Mouse (Mus musculus) megakaryocyte-erythroid progenitor cell, adult 5-6 weeks (primary cell): ENCODE results near the gene Abcc12. TPM values are rescaled to one million over a fixed set of nuclear protein-coding genes. Genes with fewer than 3 reads are reported as not detected.
A peak's percentile ranks its signal among the peaks of the same experiment; 100 is the strongest.

Experiments used
- ATAC-seq: replicated peaks from 2 replicates; pipeline ENCODE4 v1.8.0; 2016; ENCODE audit warnings: mild to moderate bottlenecking, inconsistent platforms; ENCODE audit not compliant: severe bottlenecking, poor library complexity, low FRiP score, low TSS enrichment
- total RNA-seq, 2 experiments: library from RNA; stranded (forward) in 1 of 2; stranded (reverse) in 1 of 2; fragments of 200-1000, 215-1000 nt in 1 of 2; fragments of >200 nt in 1 of 2; fragmentation: Nextera tagmentation in 1 of 2; gene quantifications; 2 replicates each; pipeline ENCODE4 v1.2.3; 2014 to 2017

Gene Abcc12
- total RNA-seq (2014; fragmentation: Nextera tagmentation) (not detected in 2 replicates), total RNA-seq (2017) (not detected in 2 replicates)

DNA sequence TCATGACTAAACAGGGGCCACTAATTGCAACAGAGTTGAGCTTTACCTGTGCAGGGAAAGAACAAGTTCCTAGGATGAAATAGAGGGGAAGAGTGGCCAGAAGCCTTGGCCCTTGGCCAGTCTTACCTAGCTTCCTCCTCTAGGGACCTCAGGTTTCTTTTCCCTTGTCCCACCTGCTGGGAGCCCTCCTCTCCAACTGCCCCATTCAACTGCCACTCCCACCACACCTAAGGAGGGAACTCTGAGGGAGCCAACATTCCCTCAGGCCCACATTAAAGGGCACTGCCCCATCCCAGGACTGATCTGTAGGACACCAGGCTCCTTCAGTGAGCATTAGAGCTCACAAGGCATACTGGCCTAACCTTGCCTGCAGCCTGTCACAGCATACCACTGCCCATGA lies at the start of gene Abcc12:
TSS of gene Abcc12 (minus strand) at position 229 of the 400 bp plus-strand sequence.
- no peak for ATAC-seq

DNA sequence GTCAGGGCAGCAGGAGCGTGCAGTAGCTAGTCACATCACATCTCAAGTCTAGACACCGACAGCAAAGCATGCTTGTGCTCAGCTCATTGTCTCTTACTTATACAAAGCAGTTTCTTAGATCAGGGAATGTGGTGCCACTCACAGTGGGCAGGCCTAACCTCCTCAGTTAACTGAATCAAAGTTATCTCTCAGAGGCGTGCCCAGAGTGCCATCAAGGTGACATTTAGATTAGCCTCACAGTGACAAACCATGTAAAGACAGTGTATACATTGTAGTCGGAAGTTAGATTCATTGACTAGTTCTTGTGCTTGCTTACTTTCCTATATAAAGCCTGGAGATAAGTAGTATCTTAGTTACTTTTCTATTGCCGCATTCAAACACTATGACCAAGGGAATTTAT lies 49.7 kb upstream of the Abcc12 start:
- peak; percentile 93 for ATAC-seq

DNA sequence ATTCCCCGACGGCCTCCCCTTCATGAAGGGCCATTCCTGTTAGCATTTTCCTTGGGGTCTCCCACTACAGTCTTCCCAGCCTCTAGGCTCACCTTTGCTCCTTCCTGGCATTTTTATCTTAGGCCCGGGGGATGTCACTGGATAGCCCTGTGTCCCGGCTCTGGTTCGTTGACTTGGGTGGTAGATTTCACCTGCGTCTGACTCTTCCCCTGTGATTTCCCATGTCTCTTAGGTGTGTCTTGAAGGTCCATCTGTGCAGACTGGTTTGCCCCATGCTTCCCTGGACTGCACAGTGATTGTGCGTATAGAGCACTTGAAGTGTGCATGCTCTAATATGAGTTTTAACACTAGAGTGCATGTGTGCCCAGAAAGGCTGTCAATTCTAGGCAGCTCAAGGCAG lies 44.4 kb upstream of the Abcc12 start:
- ATAC-seq: no peak

DNA sequence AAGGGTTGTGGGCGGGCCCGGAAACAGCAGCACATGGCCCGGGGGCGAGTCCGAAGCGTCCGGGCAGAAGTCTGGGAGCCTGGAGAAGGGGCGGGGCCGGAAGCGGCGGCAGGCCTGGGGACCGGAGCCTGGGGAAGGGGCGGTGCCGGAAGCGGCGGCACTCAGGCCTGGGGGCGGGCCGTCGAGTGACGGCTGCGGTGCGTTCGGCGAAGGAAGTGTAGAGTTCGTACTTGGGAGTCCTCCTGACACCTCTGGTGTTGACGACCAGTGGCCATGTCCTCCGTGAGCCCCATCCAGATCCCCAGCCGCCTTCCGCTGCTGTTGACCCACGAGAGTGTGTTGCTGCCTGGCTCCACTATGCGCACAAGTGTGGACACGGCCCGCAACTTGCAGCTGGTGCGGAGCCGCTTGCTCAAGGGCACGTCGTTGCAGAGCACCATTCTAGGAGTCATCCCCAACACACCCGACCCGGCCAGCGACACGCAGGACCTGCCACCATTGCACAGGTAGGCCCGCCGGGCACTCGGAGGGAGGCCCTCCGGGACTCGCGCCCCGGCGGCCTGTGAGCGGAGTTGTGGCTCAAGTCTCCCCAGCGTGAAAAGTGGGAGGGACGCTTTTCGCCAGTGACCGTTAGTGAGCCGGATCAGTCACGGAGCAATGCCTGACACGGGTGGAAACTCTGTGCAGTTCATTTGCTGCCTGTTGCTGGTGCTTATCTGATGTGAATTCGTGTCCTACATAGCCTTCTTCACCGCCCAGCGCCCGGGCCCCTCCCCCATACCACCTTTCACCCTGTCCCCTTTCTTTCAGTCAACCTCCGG lies 43.6 kb upstream of the Abcc12 start, which contains the start of gene Lonp2:
TSS of gene Lonp2 (plus strand) at position 133 of the 821 bp plus-strand sequence.
- ATAC-seq: peak; percentile 97

DNA sequence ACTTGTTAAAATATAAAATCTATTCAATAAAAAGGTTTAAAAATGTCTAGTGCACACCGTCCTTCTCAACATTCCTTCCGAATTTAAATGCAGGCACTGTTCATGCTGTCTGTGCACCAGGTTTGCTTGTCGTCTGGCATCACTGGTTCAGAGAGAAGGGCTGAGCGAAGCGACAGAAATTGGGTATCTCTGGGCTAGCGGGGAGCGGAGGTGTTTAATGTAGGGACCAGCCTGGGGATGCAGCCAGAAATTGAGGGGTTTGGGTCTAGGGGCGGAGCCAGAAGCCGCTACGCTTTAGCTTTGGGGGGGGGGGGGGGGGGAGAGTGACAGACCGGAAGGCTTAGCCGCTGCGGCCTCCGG lies 43.0 kb upstream of the Abcc12 start:
- ATAC-seq: no peak

DNA sequence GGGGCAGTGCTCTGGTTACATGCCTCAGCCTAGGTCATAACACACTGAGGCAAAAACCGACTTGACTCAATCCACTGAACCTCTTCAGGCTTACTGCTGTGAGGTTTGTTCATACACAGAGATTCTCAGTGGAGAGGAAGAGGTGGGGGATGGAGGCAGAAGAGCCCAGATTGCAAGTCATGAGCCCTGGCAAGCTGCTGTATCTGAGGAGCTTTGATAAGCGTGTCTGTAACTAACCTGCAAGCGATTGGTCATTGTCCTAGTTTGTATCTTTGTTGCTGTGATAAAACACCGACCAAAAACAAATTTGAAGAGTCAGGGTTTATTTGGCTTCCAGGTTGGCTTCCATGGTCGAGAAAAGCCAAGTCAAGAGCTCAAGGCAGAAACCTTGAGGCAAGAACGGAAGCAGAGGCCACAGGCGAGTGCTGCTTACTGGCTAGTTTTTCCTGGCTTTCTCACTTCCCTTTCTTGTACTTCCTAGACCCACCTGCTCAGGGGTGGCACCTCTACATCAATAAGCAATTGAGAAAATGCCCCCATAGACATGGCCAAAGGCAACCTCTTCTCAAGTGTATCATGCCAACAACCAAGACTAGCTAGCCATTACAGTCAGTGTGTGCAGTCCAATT lies 37.4 kb upstream of the Abcc12 start:
- peak; percentile 96 for ATAC-seq

DNA sequence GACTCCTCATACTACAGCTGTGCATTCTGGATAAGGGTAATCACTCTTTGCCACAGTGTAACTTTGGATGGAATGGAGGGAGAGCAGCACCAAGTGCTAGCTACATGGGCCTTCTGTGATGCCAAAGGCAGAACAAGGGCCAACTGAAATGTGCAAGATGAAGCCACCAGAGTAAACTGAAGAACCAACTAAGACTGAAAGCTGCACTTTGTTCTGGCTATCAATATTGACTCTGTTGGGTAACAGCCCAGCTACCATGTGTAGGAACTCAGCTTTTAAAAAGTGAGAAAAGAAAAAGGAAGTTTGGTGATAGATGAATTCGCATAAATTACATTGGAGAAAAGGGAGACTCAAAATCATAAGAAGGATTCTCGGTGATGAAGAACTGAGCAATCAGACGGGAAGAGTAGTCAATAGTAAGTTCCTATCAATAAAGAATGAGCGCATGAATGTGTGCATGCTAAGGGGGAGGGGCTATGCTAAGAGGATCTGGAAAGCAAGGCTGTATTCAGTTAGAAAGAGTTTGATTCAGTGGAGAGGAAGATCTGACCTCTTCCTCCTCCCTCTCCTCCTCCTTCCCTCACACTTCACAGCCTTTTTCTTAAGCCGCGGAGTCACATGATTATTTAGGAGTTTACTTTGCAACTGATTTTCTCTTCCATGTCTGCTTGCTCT lies 34.7 kb upstream of the Abcc12 start:
- peak; percentile 45; the same call in 1 of the 2 replicates for ATAC-seq

DNA sequence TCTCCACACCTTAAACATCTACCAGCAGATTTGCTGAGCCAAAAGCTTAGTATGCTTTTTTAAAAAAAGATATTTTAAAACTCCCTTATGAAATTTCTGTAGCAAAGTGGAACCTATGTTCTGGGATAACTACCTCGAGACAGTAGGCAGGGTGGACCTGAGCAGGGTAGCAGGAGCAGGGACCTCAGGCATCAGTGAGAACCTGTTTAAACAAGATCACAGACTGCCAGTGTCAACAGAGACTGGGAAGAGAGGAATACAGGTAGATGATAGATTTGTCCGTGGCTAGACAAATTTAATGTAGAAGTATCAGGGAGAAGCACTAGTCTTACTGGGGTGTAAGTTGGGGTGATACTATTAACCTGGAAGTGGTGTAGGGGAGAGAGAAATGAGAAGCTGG lies 33.3 kb upstream of the Abcc12 start:
- no peak for ATAC-seq

DNA sequence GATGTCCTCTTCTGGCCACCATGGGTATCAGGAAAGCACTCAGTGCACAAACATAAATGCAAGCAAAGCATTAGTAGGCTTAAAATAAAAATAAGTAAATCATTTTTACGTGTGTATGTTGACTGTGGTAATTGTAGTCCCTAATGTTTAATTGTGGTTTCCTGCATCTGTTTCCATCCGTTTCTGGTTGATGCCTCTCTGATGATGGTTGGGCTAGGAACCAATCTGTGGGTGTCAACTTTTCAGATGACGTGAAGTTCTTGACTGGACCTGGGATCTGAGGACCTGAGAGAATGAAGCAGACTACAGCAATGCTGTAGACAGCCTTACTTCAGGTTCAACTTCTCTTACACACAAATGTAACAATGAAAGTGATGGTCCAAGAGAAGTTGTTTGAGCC lies 24.2 kb upstream of the Abcc12 start:
- ATAC-seq: no peak

DNA sequence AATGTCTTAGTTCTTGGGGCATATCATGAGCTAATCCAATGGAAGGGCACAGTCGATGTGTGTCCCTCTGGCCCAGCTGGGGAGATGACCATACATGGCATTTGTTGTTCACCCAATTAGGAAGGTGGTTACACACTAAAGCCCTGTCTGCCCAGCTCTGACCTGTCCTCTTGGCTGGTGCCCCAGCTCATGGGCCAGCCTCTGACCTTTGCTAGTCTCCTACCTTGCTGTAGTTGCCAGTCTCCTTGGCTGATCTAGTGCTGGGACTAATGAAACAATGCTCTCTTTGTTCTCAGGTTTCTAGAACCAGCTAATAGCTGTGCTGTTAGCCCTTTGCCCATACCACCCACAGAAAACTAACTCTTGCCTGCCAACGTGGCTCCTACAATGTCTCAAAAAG lies 22.7 kb upstream of the Abcc12 start:
- ATAC-seq: no peak

DNA sequence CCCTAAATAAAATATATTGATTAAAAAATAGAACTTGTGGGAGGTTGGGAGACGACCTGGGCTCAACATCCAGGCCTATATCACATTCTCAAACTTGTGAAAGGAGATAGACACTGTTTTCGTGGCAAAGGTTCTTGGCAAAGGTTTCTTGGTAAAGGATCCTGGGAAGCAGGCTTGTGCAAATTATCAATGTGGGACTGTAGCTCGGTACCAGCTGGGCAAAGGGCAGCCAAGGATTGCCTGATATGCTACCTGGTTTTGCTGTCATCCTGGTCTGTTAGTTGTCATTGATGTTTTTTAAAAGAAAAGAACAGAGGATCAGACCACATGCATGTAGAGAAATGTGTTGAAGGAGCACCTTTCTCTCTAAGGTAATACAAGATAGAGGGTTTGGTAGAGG lies 19.8 kb upstream of the Abcc12 start:
- ATAC-seq: no peak

DNA sequence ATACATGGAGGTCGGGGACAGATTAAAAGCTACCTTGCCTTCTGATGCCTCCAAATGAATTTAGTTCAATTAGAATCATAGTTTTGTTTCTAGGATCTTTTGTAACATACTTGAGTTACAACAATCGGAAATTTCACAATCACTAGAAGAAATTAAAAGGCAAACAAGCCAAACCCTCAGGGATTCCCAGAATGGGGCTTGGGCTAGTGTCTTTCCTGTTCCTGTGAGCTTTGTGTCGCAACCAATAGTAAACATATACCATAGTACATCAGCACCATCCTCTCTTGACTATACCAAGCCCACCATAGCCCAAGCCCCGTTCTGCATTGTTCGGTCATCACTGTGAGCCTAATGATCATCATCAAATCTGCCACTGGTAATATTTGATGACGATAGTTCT lies 18.8 kb upstream of the Abcc12 start:
- no peak for ATAC-seq

DNA sequence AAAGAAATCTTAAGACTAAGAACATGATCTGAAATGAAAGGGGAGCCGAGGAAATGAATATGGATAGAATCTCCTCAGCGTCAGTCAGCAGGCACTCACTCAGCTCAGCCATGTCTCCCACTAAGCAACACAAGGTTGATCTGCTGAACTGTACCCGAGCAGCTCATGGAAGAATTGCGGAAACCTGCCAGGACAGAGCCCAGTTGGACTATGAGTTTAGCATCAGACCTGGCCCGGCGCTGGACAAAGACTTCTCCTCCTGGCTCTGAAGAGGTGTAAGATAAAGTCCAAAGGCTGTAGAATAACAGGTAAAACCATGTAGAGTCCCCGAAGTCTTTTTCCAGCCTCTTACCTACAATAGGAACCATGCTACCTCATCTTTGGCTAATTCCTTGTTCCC lies 17.2 kb upstream of the Abcc12 start:
- ATAC-seq: no peak

DNA sequence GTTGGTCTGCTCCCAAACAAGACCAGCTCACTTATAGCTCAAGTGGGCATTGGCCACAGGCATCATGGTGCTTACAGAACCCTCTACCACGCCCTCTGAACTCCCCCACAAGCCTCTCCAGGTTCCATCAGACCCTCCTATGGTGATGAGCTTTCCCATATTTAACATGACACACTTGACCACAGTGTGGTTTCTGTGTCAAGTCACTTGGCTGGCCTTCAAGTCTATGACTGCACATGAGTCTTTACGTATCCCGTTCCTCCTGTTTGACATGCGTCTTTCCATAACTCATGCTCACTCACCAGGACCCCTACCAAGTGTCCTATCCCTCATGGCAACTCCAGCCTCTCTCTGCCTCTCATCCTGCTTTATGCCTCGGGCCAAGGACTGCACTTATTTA lies 15.2 kb upstream of the Abcc12 start:
- no peak for ATAC-seq

DNA sequence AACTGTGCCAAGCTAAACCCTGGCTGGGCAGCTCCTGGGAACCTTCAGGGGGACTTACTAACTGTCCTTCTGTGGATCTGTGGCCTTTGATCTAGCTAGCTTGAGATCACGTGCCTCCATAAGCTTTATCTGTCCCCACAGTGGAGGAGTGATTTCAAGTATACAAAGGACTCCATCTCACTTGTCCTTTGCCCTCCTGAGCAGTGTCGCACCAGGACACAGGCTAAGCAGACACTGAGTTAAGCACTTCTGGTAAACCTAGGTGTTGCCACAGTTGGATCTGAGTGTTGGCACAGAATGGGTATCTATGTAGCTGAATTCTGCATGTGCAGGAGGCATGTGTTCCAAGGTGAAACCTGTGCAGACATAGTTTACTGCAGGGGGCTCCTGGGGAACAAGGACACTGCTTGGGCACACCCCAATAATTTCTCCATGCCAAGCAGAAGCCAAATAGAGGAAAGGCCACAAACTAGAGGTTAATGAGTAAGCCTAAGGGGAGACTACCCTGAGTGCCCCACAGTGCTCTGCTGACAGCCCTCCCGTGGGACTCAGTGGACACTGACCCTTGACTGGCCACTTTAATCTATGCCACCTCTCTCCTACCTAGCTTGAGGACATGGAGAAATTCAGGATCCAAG lies 13.8 kb upstream of the Abcc12 start:
- ATAC-seq: no peak

DNA sequence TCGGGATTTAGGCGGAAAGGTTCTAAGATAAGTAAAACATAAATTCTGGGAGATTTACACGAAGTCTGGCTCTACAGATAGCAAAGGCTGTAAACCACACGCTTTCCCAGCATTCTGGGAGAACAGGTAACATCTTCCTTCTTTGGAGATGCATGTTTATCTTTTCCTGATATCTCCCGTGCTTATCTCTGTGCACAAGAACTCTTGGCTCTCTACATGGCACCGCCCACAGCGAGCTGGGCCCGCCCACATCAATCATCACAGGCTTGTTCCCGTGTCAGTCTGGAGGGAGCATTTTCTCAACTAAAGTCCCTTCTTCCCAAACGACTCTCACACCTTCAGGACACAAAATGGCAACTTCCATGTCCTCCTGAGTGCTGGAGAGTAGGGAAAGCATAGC lies 12.6 kb upstream of the Abcc12 start:
- peak; percentile 29; the same call in 1 of the 2 replicates for ATAC-seq

DNA sequence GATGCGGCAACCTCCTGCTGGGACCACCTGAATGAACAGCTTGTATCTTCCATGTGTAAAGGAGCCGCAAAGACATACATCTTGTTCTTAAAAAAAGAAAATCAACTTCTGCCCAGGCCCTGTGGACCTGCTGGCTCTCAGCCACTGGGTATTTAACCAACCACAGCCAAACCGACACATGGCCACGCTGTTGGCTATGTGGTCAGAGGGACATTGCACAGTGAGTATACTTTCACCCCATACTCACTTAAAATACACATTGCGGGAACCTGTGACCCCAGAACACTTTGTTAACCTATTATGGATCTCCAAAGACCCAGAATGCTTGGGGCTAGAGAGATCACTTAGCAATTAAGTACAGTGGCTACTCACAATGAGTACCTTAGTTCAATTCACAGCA lies 7.9 kb upstream of the Abcc12 start:
- ATAC-seq: no peak

DNA sequence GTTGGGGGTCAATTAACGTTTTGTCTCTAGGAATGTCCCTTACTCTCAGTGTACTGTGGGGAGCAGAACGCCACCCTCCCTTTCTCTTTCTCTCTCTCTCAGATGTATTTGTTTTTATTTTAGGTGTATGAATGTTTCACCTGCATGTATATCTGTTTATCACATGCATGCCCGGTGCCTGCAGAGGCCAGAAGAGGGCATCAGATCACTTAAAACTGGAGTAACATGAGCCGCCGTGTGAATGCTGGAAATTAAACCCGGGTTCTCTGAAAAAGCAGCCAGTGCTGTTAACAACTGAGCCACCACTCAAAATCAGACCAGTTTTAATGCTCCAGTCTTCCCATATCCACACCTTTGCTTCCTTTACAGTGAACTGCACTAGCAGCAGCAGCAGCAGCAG lies 6.2 kb upstream of the Abcc12 start:
- no peak for ATAC-seq

DNA sequence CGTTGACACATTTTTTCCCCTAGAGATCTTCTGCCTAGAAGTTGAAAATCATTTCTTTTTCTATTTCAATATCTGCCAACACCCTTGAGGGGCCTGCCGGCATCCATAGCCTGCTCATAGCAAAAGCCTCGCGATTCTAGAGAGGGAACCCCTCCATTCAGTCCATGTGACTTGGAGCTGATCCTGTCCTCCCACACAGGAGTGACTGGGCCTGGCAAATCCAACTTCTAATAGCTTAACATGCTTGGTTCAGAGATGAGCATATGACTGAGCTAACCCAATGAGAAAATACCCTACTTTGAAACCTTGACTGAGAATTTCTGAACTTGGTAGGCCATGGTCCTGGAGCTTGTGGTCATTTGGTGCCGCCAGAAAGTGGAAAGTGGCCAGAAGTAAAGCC lies 5.6 kb upstream of the Abcc12 start:
- ATAC-seq: no peak

DNA sequence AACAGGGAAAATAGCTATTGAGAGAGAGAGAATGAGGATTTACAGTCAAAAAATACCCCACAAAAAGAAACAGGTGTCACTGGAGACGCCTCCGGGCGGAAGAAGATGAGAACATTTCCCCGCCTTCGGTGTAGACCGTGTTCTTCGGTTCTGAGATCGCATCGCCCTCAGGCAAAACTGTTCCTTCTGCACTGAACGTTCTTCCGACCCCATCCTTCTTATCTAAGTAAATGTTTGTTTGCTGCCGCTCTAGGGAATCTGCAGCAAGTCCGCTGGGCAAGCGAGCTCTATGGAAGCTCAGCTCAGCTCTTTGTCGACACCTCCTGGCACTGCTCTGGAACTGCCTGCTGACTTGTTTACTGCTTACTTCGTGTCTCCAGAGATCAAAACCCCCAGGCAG lies 5.0 kb upstream of the Abcc12 start:
- peak; percentile 97 for ATAC-seq
